Mouse (Mus musculus): ENCODE results near the gene Vgll2.

Gene Vgll2

GRCm38 (mm10) chr10:52022413-52023212, at the start of gene Vgll2:
TSS of gene Vgll2 (plus strand) at chr10:52022502.
- peak; percentile 13 for DNase-seq

DNA sequence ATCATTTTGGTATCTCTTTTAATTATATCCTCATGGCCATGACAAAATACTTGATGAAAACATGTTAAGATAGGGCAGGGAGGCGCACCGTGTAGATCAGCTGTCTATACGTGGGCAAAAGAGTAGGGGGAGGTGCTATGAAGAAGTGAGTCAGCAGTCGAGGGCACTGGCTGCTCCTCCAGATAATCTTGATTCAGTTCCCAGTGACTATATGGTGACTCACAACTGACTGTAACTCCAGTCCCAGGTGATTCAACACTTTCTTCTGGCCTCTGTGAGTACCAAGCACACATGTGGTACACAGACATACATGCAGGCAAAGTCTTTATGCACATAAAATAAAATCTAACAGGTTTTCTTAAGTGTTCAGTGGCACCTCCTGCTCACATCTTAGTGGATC, 47.2 kb upstream of the Vgll2 start:
- no peak for DNase-seq

DNA sequence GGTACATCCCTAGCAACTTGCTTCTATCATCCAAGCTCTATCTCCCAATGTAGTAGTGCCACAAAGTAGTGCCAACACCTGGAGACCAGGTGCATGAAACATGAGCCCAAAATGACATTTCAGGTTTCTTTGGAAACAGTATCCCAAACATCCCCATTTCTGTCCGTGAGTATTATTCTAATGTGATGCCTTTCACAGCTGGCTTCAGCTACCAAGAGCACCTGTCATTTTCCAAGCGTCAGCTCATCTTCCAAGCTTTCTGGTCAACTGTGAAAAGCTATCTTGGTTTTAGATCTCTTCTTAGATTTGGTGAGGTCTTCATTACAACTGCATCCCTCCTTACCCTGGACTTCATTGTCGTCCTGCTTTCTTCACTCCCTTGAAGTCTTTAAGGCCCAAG, 46.7 kb upstream of the Vgll2 start:
- DNase-seq: no peak

DNA sequence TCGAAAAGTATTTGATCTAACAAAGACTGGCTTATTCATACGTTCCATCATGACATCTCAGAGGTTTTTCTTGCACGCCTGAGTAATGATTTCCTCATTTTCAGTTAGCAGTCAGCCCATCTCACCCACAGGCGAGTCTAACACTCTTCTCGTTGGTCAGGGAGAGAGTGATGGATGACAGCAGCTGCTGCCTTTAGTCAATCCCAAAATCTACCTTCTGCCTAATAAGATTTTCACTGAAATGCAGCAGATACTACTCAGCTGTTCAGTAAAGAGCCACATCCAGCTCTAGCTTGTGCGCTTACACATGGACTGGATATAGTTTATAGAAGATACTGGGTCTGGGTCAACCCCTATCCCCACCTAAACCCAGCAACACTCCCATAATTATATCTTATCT, 40.7 kb upstream of the Vgll2 start:
- no peak for DNase-seq

- DNase-seq: no peak
Observed at GRCm38 (mm10) chr10:51982395-51982794, 39.9 kb upstream of the Vgll2 start.

DNA sequence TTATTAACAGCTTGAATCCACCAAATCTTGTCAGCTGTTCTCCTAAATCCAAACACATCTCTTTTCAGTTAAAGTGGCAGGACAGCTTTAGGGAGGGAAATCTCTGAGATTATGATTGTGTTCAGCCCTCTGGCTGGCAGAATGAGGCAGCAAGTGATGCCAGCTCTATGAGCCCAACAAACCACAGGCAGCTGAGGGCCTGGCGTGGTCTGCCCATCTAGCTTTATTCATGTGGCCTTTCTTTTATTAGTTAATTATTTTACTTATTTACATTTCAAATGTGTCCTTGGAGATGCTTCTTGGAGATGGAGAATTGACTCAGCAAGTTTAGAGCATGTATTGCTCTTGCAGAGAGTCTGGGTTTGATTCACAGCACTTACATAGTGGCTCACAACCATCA, 3.8 kb upstream of the Vgll2 start:
- DNase-seq: no peak

- DNase-seq: no peak
Observed at GRCm38 (mm10) chr10:52021231-52021630, 1.1 kb upstream of the Vgll2 start.

GRCm38 (mm10) chr10:52021736-52022394, 437 bp upstream of the Vgll2 start:
- no peak for DNase-seq

DNA sequence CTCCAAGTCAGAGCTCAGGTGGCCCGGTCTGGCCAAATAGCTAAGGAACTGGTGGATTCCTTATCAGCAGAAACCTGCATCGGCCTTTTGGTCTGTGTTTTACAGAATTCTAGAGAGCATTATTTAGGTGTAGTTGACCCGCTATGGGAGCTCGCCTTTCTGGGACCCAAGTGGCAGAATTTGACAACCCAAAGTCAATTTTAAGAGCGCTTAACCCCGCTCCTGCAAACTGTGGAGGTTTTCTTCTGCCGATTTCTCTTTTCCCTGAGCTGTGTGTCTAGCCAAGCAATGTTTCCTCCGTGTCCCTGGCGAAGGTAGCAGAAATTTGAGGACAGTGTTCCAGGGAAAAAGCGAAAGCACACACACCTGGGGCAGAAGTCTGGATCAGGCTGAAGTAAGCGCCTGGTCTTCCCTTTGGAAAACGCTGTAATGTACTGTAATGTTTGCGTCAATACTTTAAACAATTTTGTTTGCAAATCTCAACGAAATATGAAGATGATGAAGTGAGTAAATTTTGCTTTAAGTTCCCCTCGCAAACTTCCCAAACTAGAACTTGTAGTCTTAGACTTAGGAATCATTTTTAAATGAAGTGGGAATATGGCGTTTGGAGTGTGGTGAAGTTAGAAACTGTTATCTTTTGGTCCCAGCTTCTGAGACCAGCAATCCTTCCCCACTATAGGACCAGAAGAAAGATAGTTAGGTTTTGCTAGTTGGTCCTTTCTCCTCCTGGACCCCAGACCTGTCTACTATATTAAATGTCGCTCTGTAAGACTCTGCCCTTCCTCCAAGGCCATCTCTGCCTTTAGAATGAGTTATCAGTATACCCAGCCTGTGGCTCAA, 1.1 kb downstream of the Vgll2 start:
- no peak for DNase-seq

GRCm38 (mm10) chr10:52024053-52024410, 1.7 kb downstream of the Vgll2 start:
- no peak for DNase-seq

DNA sequence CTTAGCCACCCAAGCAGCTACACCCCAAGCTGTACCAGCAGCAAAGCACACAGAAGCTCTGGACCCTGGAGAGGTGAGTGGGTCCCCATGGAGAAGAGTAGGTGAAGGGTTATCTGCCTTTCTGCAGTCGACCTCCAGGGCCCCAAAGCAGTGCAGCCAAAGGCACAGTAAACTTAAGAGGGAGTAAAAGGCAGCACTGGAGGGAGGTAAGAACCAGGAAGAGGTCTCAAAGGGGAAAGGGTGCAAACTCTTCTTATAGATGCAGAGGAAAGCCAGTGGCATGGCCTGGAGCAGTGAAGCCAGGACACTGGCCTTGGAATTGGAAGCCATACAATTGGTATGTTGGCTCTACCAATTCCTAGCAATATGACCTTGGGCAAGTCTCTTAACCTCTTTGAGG, 3.0 kb downstream of the Vgll2 start:
- no peak for DNase-seq

DNA sequence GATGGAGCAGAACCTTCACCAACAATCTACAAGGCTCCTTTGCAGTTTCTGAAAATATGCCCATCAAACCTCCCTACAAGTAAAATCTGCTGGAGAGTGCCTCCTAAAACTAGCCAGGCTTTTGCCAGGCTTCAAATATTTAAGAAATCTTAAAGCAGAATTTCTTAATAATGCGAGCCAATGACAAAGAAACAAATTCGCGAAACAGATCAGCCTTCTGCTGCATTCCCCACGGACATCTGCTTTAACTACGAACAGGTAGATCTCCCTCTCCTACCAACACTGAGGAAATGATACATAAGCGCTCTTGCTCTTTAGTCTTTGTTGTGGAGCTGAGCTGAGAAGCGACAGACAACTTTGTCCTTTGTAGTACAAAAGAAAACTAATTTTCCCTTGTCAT, 3.5 kb downstream of the Vgll2 start:
- DNase-seq: no peak

- no peak for DNase-seq
Observed at GRCm38 (mm10) chr10:52027161-52028035, 5.1 kb downstream of the Vgll2 start.

GRCm38 (mm10) chr10:52028561-52029370, 6.5 kb downstream of the Vgll2 start:
- no peak for DNase-seq

GRCm38 (mm10) chr10:52029421-52030080, 7.2 kb downstream of the Vgll2 start:
- DNase-seq: no peak

GRCm38 (mm10) chr10:52033729-52034128, 11.4 kb downstream of the Vgll2 start:
- DNase-seq: no peak

- no peak for DNase-seq
Observed at GRCm38 (mm10) chr10:52039392-52039791, 17.1 kb downstream of the Vgll2 start.

GRCm38 (mm10) chr10:52043086-52043485, 20.8 kb downstream of the Vgll2 start:
- no peak for DNase-seq

DNA sequence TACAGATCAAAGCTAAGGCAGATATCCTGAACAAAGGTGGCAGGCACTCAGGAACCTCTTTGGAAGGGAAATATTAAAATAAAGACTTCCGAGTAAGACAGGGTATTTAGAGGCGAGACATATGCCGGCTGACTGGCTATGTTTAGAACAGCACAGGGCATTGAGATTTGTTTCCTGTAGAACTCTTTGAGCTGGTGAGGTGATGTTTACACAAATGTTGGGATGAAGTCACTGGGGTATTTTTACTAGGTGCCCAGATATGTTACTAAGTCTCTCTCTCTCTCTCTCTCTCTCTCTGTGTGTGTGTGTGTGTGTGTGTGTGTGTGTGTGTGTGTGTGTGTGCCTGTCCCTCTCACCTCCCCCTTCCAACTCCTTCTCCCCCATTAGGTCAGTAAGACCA, 26.0 kb downstream of the Vgll2 start:
- DNase-seq: no peak

GRCm38 (mm10) chr10:52072482-52072881, 50.2 kb downstream of the Vgll2 start:
- DNase-seq: peak; percentile 38

Measured in kidney, adult 18-20 months (tissue).